10 mouse cellular contexts compared by ENCODE assay signal in the genomic region with DNA sequence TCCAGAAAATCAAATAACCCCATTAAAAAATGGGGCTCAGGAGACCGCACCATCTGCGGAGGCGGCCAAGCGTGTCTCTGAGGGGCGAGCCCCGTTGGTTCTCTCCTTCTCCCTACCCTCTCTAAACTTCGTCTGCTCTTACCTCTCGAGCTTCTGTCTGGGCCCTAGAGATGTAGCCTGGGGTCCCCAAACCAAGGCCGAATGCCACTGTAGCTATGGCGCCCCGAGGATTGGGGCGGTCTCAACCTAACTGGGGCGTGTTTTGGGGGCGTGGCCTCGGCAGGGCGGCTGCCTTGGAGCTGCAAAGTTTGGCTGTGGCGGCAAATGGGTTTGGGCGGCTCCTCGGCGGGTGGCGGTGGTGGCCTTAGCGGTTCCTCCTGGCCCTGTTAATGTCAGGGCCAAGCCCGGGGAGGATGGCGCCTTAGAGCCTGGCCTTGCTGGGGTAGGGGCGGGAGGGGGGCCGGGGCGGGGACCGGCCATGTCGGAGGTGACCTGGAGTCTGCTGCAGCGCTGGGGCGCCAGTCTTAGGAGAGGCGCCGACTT. TPM values are rescaled to one million over a fixed set of nuclear protein-coding genes. Genes with fewer than 3 reads are reported as not detected.
DNase-seq lines count a peak whose midpoint lies in the region; ATAC-seq and TF ChIP-seq lines count a peak whose summit lies in the region.
"Not testable (repeated sequence)": the region's sequence is repeated elsewhere in the genome, so short reads cannot be mapped to it uniquely, and the experiment has no call there.
"Had no signal": no experiment of that assay in that cellular context is flagged by ENCODE, and none has a peak within 500 bp of the region (broad histone marks: within the 10 kb centered on the region; RNA-seq: fewer than 3 reads in every experiment).

No protein-coding gene starts in this region.

- TF ChIP-seq CTCF in ES-Bruce4 (IDR thresholded peaks at IDR 0.05; ENCODE audit: low read depth, low read length); thymus, adult 2 months (IDR thresholded peaks at IDR 0.05; ENCODE audit: borderline replicate concordance, control insufficient read depth, extremely low read depth, insufficient read depth, low read length, poor library complexity): not testable (repeated sequence)

- not testable (repeated sequence) for H3K4me2 ChIP-seq in heart, embryonic 15.5 days; kidney, embryonic 16.5 days (replicated peaks; ENCODE audit: low read depth, low read length); liver, embryonic 16.5 days (ENCODE audit: low read depth, low read length); midbrain, embryonic 13.5 days (replicated peaks)

- peak overlapping the region; percentile 72 for H3K4me3 ChIP-seq in ES-Bruce4 (ENCODE audit: low read depth, low read length)
- not testable (repeated sequence) for H3K4me3 ChIP-seq in heart, embryonic 15.5 days; kidney, embryonic 16.5 days (ENCODE audit: low read length); liver, embryonic 16.5 days (ENCODE audit: low read depth, low read length); midbrain, embryonic 13.5 days (replicated peaks); thymus, adult 2 months (ENCODE audit: control insufficient read depth, insufficient read depth, low read length)

- H3K36me3 ChIP-seq in ES-Bruce4 (ENCODE audit: control insufficient read depth, insufficient read depth, low read length, poor library complexity, severe bottlenecking); heart, embryonic 15.5 days; kidney, embryonic 16.5 days (ENCODE audit: insufficient read depth, low read length); liver, embryonic 16.5 days (ENCODE audit: control insufficient read depth, insufficient read depth); midbrain, embryonic 13.5 days; thymus, adult 2 months (ENCODE audit: control insufficient read depth, insufficient read depth, low read length): not testable (repeated sequence)

- peak overlapping the region; percentile 31 for H3K9ac ChIP-seq in ES-Bruce4 (ENCODE audit: low read depth, poor library complexity, severe bottlenecking)
- H3K9ac ChIP-seq in heart, embryonic 15.5 days; kidney, embryonic 16.5 days (replicated peaks; ENCODE audit: low read length); liver, embryonic 16.5 days (ENCODE audit: low read depth, low read length); midbrain, embryonic 13.5 days (replicated peaks): not testable (repeated sequence)

- H3K27ac ChIP-seq in ES-Bruce4 (ENCODE audit: insufficient read depth, low read length); heart, embryonic 15.5 days; kidney, embryonic 16.5 days (ENCODE audit: low read length); liver, embryonic 16.5 days (ENCODE audit: low read length); midbrain, embryonic 13.5 days; thymus, adult 2 months (ENCODE audit: control insufficient read depth, insufficient read depth, low read length): not testable (repeated sequence)

- peak; percentile 2 for DNase-seq in cerebellum, adult 8-10 months
- peak; percentile 2 for DNase-seq in thymus, adult 2 months

- TF ChIP-seq EP300 in ES-Bruce4 (IDR thresholded peaks at IDR 0.05; ENCODE audit: insufficient read depth, low read depth, low read length) = not testable (repeated sequence)

- not testable (repeated sequence) for H3K9me3 ChIP-seq in ES-Bruce4 (replicated peaks; ENCODE audit: control insufficient read depth, insufficient read depth, low read length, poor library complexity, severe bottlenecking); heart, embryonic 15.5 days (replicated peaks); kidney, embryonic 16.5 days (ENCODE audit: low read length); liver, embryonic 16.5 days (replicated peaks; ENCODE audit: control insufficient read depth, low read length); midbrain, embryonic 13.5 days

- peak; percentile 97 for ATAC-seq in erythroid progenitor cell, adult 5-6 weeks (replicated peaks; ENCODE audit: low FRiP score, poor library complexity, severe bottlenecking)
- peak; percentile 27; the same call in 1 of the 2 replicates for ATAC-seq in heart, embryonic 15.5 days (replicated peaks; ENCODE audit: insufficient number of reproducible peaks, insufficient read depth, low FRiP score, low read depth)
- peak; percentile 67; the same call in 1 of the 2 replicates for ATAC-seq in kidney, embryonic 16.5 days (ENCODE audit: low FRiP score, low TSS enrichment)
- peak; percentile 74 for ATAC-seq in liver, embryonic 16.5 days (ENCODE audit: low read depth)
- ATAC-seq in midbrain, embryonic 13.5 days = peak; percentile 40; the same call in 1 of the 2 replicates

- 32% methylated on average over 33 of the region's 33 CpGs for WGBS in heart, embryonic 15.5 days
- WGBS in kidney, embryonic 16.5 days = 42% methylated on average over 24 of the region's 33 CpGs
- WGBS in liver, embryonic 16.5 days (ENCODE audit: insufficient replicate concordance) = 36% methylated on average over 33 of the region's 33 CpGs
- 34% methylated on average over 32 of the region's 33 CpGs for WGBS in midbrain, embryonic 13.5 days
- WGBS in thymus, adult 2 months = 52% methylated on average over 33 of the region's 33 CpGs

- not testable (repeated sequence) for H3K4me1 ChIP-seq in ES-Bruce4 (ENCODE audit: control insufficient read depth, insufficient read depth, low read length); heart, embryonic 15.5 days (replicated peaks); kidney, embryonic 16.5 days (ENCODE audit: insufficient read depth, low read length); liver, embryonic 16.5 days (ENCODE audit: control insufficient read depth, low read depth, low read length); midbrain, embryonic 13.5 days (replicated peaks); thymus, adult 2 months (replicated peaks; ENCODE audit: control insufficient read depth, insufficient read depth, low read length)

- TF ChIP-seq POLR2A in ES-Bruce4 (IDR thresholded peaks at IDR 0.05; ENCODE audit: insufficient read depth, low read length); thymus, adult 2 months (IDR thresholded peaks at IDR 0.05; ENCODE audit: control insufficient read depth, extremely low read depth, insufficient read depth, low read length, poor library complexity): not testable (repeated sequence)

- H3K27me3 ChIP-seq in ES-Bruce4 (ENCODE audit: control insufficient read depth, insufficient read depth, low read length, poor library complexity, severe bottlenecking); heart, embryonic 15.5 days; kidney, embryonic 16.5 days (ENCODE audit: insufficient read depth, low read length); liver, embryonic 16.5 days (ENCODE audit: control insufficient read depth, insufficient read depth, low read depth, low read length); midbrain, embryonic 13.5 days; thymus, adult 2 months (ENCODE audit: control insufficient read depth, insufficient read depth, low read length): not testable (repeated sequence)

RNA-seq across cellular contexts. Expression of a gene that starts 18.4 kb away (rescaled TPM):
- polyA plus RNA-seq in ES-Bruce4 (2011; ENCODE audit: insufficient read depth, insufficient read length, low read depth, missing spikeins) = not detected in 2 replicates
- 15.1 and 19.8 TPM in 2 replicates for total RNA-seq in erythroid progenitor cell, adult 5-6 weeks (2015; ENCODE audit: low replicate concordance)
- 6.4 TPM in 1 of 2 replicates, not detected in the other for total RNA-seq in erythroid progenitor cell, adult 5-6 weeks (2017; ENCODE audit: low replicate concordance)
- not detected in 2 replicates for polyA plus RNA-seq in heart, embryonic 15.5 days (2015; fragmentation: Nextera tagmentation; extraction: Ambion mirVana)
- 0.14 TPM in 1 of 2 replicates, not detected in the other for polyA plus RNA-seq in kidney, embryonic 16.5 days (2015; fragmentation: Nextera tagmentation; extraction: Ambion mirVana)
- polyA plus RNA-seq in liver, embryonic 16.5 days (2015; fragmentation: Nextera tagmentation; extraction: Ambion mirVana) = 2.5 and 3.3 TPM in 2 replicates
- 0.23 TPM in 1 of 2 replicates, not detected in the other for polyA plus RNA-seq in midbrain, embryonic 13.5 days (2015; fragmentation: Nextera tagmentation; extraction: Ambion mirVana)
- 8.4 and 10.0 TPM in 2 replicates for polyA plus RNA-seq in thymus, adult 2 months (2012; rRNA removed)
- polyA plus RNA-seq: embryonic facial prominence, embryonic 11.5 days; hindbrain, embryonic 15.5 days had no signal

RNA-seq across cellular contexts. Expression of a gene that starts 46.6 kb away (rescaled TPM):
- not detected in 2 replicates for polyA plus RNA-seq in ES-Bruce4 (2011; ENCODE audit: insufficient read depth, insufficient read length, low read depth, missing spikeins)
- 4.0 TPM in 1 of 2 replicates, not detected in the other for total RNA-seq in erythroid progenitor cell, adult 5-6 weeks (2015; ENCODE audit: low replicate concordance)
- total RNA-seq in erythroid progenitor cell, adult 5-6 weeks (2017; ENCODE audit: low replicate concordance) = 0.13 and 2.6 TPM in 2 replicates
- polyA plus RNA-seq in heart, embryonic 15.5 days (2015; fragmentation: Nextera tagmentation; extraction: Ambion mirVana) = not detected in 2 replicates
- not detected in 2 replicates for polyA plus RNA-seq in kidney, embryonic 16.5 days (2015; fragmentation: Nextera tagmentation; extraction: Ambion mirVana)
- 0.12 and 0.21 TPM in 2 replicates for polyA plus RNA-seq in liver, embryonic 16.5 days (2015; fragmentation: Nextera tagmentation; extraction: Ambion mirVana)
- not detected in 2 replicates for polyA plus RNA-seq in midbrain, embryonic 13.5 days (2015; fragmentation: Nextera tagmentation; extraction: Ambion mirVana)
- polyA plus RNA-seq in thymus, adult 2 months (2012; rRNA removed) = 5.7 and 8.9 TPM in 2 replicates
- polyA plus RNA-seq: embryonic facial prominence, embryonic 11.5 days; hindbrain, embryonic 15.5 days had no signal

Comparison
In these comparisons a context has a peak if more than half of its experiments do, and no peak if none do; other contexts are left out.
1. ATAC-seq: peak in every context shown above with its lines; median percentile 97 in erythroid progenitor cell, adult 5-6 weeks; 74 in liver, embryonic 16.5 days; 67 in kidney, embryonic 16.5 days; 40 in midbrain, embryonic 13.5 days; 27 in heart, embryonic 15.5 days.